Mouse (Mus musculus) 3134 (cell line): ENCODE measurements around the gene Rps6ka2.
"Not testable (repeated sequence)": the region's sequence is repeated elsewhere in the genome, so short reads cannot be mapped to it uniquely, and the experiment has no call there.

Source experiments
- DNase-seq: peaks from one replicate; pipeline ENCODE4 v3.0.0-alpha.2; 2011; ENCODE audit warnings: low spot score; ENCODE audit not compliant: insufficient read length; ENCODE audit errors: extremely low read depth

The Rps6ka2 gene

GRCm38 (mm10) chr17:7265705-7266368, 95.9 kb downstream of the Rps6ka2 start:
- no peak for DNase-seq

GRCm38 (mm10) chr17:7267843-7268242, 97.9 kb downstream of the Rps6ka2 start:
- no peak for DNase-seq

- DNase-seq, result no peak
These were observed 99.4 kb downstream of the Rps6ka2 start for GRCm38 (mm10) chr17:7269151-7269806.

GRCm38 (mm10) chr17:7270506-7270905, 100.6 kb downstream of the Rps6ka2 start:
- DNase-seq, result no peak

- no peak for DNase-seq
These were observed 101.7 kb downstream of the Rps6ka2 start for GRCm38 (mm10) chr17:7271522-7272134.

GRCm38 (mm10) chr17:7273054-7273453, 103.1 kb downstream of the Rps6ka2 start:
- no peak for DNase-seq

- DNase-seq, result no peak
These were observed 103.9 kb downstream of the Rps6ka2 start for GRCm38 (mm10) chr17:7273785-7274184.

GRCm38 (mm10) chr17:7278702-7279242, 108.9 kb downstream of the Rps6ka2 start:
- no peak for DNase-seq

- DNase-seq, result no peak
These were observed 109.3 kb downstream of the Rps6ka2 start for GRCm38 (mm10) chr17:7279251-7279650.

- no peak for DNase-seq
These were observed 114.5 kb downstream of the Rps6ka2 start for GRCm38 (mm10) chr17:7284297-7284910.

GRCm38 (mm10) chr17:7285292-7285691, 115.4 kb downstream of the Rps6ka2 start:
- DNase-seq, result no peak

- DNase-seq, result no peak
These were observed 116.6 kb downstream of the Rps6ka2 start for GRCm38 (mm10) chr17:7286422-7287050.

GRCm38 (mm10) chr17:7292012-7292684, 122.2 kb downstream of the Rps6ka2 start:
- no peak for DNase-seq

GRCm38 (mm10) chr17:7306278-7307196, 136.6 kb downstream of the Rps6ka2 start:
- DNase-seq, result not testable (repeated sequence)

GRCm38 (mm10) chr17:7315693-7316382, 145.9 kb downstream of the Rps6ka2 start:
- DNase-seq, result not testable (repeated sequence)

GRCm38 (mm10) chr17:7319789-7320188, 149.9 kb downstream of the Rps6ka2 start:
- not testable (repeated sequence) for DNase-seq

- not testable (repeated sequence) for DNase-seq
These were observed 154.4 kb downstream of the Rps6ka2 start, which contains the start of gene Tcp10a for GRCm38 (mm10) chr17:7324346-7324745. Gene Tcp10a (plus strand): TSS chr17:7324646.

- not testable (repeated sequence) for DNase-seq
These were observed 156.5 kb downstream of the Rps6ka2 start for GRCm38 (mm10) chr17:7326415-7326814.
